Mouse (Mus musculus): ENCODE measurements around the gene 4921517D22Rik. TPM values are rescaled to one million over a fixed set of nuclear protein-coding genes. Genes with fewer than 3 reads are reported as not detected.
"Not testable (repeated sequence)": the region's sequence is repeated elsewhere in the genome, so short reads cannot be mapped to it uniquely, and the experiment has no call there.

The 4921517D22Rik gene
- polyA plus RNA-seq, 1 experiment, result not detected

DNA sequence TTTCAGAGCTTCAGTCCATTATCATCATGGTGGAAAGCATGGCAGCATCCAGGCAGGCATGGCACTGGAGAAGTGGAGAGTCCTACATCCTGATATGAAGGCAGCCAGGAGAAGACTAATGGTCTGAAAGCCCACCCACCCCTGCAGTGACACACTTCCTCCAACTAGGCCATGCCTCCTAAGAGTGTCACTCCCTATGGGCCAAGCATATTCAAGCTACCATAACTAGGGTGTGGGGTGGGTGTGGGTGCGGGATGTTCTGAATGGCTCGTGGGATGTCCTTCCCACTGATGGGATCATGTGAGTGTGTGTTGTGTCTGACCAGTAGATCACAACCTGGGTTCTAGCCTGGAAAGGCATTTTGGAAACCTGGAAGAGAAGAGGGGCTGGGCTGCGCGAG, 40.0 kb upstream of the 4921517D22Rik start:
- Histone ChIP-seq H3K27ac (ENCODE audit: control insufficient read depth, insufficient read depth, low read length) (no peak overlapping the region), H3K4me3 (ENCODE audit: control insufficient read depth, insufficient read depth, low read length) (no peak overlapping the region), H3K4me1 (replicated peaks; ENCODE audit: control insufficient read depth, insufficient read depth, low read length) (no peaks in the 10 kb centered on the region), H3K36me3 (ENCODE audit: control insufficient read depth, insufficient read depth, low read length) (no peaks in the 10 kb centered on the region), H3K27me3 (ENCODE audit: control insufficient read depth, insufficient read depth, low read length) (no peaks in the 10 kb centered on the region)
- WGBS, result 91% methylated on average over 4 of the region's 4 CpGs
- TF ChIP-seq POLR2A (IDR thresholded peaks at IDR 0.05; ENCODE audit: control insufficient read depth, extremely low read depth, insufficient read depth, low read length, poor library complexity), result no peak
- TF ChIP-seq CTCF (IDR thresholded peaks at IDR 0.05; ENCODE audit: borderline replicate concordance, control insufficient read depth, extremely low read depth, insufficient read depth, low read length, poor library complexity), result no peak
- no peak for DNase-seq

DNA sequence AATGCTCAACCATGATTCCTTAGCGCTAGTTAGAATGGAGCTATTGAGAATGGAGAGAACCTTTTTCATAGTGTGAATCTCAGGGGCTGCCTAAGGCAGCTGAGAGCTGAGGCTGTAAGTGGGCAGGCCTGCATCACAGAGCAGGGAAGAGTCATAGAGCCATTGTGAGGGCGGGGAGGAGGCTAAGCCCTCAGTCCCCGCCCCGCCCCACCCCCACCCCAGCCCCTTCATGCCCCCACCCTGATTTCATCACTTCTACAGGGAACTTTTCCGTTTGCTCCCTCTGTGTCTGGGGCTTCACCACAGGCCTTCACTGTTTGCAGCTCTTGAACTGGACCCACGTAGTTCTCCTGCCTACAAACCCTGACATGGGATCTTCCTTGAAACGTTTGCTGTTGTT, 37.7 kb upstream of the 4921517D22Rik start, which contains the start of gene Spata31d1d:
Spata31d1d (minus strand) TSS at position 101 of the 400 bp plus-strand sequence.
- Histone ChIP-seq H3K36me3 (ENCODE audit: control insufficient read depth, insufficient read depth, low read length) (no peaks in the 10 kb centered on the region), H3K4me1 (replicated peaks; ENCODE audit: control insufficient read depth, insufficient read depth, low read length) (no peaks in the 10 kb centered on the region), H3K27me3 (ENCODE audit: control insufficient read depth, insufficient read depth, low read length) (no peaks in the 10 kb centered on the region), H3K27ac (ENCODE audit: control insufficient read depth, insufficient read depth, low read length) (no peak within 1 kb of the TSS), H3K4me3 (ENCODE audit: control insufficient read depth, insufficient read depth, low read length) (no peak within 1 kb of the TSS)
- 82% methylated on average over 7 of the region's 7 CpGs for WGBS
- DNase-seq, result no peak
- TF ChIP-seq CTCF (IDR thresholded peaks at IDR 0.05; ENCODE audit: borderline replicate concordance, control insufficient read depth, extremely low read depth, insufficient read depth, low read length, poor library complexity) (no peak), POLR2A (IDR thresholded peaks at IDR 0.05; ENCODE audit: control insufficient read depth, extremely low read depth, insufficient read depth, low read length, poor library complexity) (no peak)

DNA sequence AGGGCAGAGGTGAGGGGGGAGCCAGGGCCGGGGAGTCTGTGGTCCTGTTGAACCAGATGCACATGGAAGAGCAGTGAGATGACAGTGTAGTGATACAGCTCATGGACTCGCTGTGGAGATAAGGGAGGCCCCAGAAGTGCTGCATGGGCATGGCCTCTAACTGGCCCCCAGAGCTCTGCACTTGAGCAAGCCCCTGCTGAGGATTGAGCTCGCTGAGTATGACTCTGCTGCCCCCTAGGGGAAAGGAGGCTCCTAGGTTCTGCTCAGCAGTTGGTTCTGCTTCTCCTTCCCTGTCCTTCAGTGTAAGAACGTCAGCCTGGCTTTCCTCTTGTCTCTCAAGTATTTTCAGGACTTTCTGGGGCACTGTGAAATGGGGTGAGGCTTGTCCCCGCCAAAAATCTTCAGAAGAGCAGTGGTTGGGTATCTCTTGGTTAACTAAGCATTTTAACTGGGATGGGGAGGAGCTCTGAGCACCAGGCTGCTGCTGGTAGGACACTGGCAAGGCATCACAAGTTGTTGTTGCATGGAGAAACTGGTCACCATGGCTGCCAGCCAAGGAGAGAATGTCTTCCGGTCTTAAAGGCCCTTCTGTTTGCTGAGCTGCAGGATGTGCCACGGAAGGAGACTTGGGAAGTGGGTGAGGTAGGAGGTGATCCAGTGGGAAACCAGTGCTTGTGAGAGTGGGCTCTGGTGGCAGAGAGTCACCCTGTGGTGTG, 34.6 kb upstream of the 4921517D22Rik start:
- Histone ChIP-seq H3K4me1 (replicated peaks; ENCODE audit: control insufficient read depth, insufficient read depth, low read length) (no peaks in the 10 kb centered on the region), H3K27ac (ENCODE audit: control insufficient read depth, insufficient read depth, low read length) (no peak overlapping the region), H3K4me3 (ENCODE audit: control insufficient read depth, insufficient read depth, low read length) (no peak overlapping the region), H3K36me3 (ENCODE audit: control insufficient read depth, insufficient read depth, low read length) (no peaks in the 10 kb centered on the region), H3K27me3 (ENCODE audit: control insufficient read depth, insufficient read depth, low read length) (no peaks in the 10 kb centered on the region)
- peak; percentile 68; the same call in 1 of the 2 replicates for TF ChIP-seq CTCF (IDR thresholded peaks at IDR 0.05; ENCODE audit: borderline replicate concordance, control insufficient read depth, extremely low read depth, insufficient read depth, low read length, poor library complexity)
- TF ChIP-seq POLR2A (IDR thresholded peaks at IDR 0.05; ENCODE audit: control insufficient read depth, extremely low read depth, insufficient read depth, low read length, poor library complexity), result no peak
- 28% methylated on average over 7 of the region's 7 CpGs for WGBS
- peak; percentile 77 for DNase-seq

DNA sequence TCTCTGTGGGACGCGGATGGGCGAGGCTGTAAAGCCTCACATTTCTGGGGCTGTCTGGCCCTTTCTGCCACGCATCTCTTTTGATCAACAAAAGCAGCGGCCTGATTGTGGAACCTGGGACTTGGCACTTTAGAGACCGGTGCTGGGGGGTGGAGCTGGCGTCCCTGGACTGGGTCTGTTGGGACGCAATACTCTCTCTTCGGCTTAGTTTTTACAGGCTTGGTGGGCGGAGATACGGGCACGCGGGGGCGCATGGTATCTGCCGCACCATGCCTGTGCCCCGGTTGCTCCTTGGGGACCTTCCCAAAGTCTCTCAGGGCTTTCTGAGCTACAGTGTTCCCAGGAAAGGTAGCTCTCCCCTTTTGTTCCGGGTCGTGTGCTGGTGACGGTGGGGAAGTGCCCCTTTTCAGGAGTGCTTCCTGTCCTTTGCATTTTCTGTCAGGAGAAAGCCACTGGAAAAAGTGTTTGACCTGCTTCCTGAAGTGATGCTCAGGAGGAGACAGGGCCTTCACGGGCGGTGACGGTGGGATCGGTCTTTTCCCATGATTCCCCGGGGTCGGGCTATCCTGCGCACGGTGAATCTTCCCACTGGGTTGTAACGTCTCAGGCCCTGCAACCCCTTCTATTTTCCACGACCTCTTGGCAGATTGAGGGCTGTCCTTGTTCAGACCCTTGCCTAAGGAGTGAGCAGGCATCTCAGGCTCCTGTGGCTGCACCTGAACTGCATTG, 32.4 kb upstream of the 4921517D22Rik start:
- no peaks in the 10 kb centered on the region for H3K27me3 ChIP-seq (ENCODE audit: control insufficient read depth, insufficient read depth, low read length)
- no peak for TF ChIP-seq CTCF (IDR thresholded peaks at IDR 0.05; ENCODE audit: borderline replicate concordance, control insufficient read depth, extremely low read depth, insufficient read depth, low read length, poor library complexity)
- no peak for TF ChIP-seq POLR2A (IDR thresholded peaks at IDR 0.05; ENCODE audit: control insufficient read depth, extremely low read depth, insufficient read depth, low read length, poor library complexity)
- no peaks in the 10 kb centered on the region for H3K36me3 ChIP-seq (ENCODE audit: control insufficient read depth, insufficient read depth, low read length)
- DNase-seq, result no peak
- 50% methylated on average over 29 of the region's 29 CpGs for WGBS
- no peak overlapping the region for H3K4me3 ChIP-seq (ENCODE audit: control insufficient read depth, insufficient read depth, low read length)
- no peaks in the 10 kb centered on the region for H3K4me1 ChIP-seq (replicated peaks; ENCODE audit: control insufficient read depth, insufficient read depth, low read length)
- no peak overlapping the region for H3K27ac ChIP-seq (ENCODE audit: control insufficient read depth, insufficient read depth, low read length)

DNA sequence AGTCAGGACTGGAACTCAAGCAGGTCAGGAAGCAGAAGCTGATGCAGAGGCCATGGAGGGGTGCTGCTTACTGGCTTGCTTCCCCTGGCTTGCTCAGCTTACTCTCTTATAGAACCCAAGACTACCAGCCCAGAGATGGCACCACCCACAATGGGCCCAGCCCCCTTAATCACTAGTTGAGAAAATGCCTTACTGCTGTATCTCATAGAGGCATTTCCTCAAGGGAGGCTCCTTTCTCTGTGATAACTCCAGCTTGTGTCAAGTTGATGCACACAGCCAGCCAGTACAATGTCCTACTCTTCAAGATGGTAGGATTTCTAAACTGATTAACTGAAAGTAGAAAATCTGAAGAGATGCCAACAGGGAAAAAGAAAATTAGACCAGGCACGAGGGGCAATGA, 28.2 kb upstream of the 4921517D22Rik start:
- not testable (repeated sequence) for H3K27me3 ChIP-seq (ENCODE audit: control insufficient read depth, insufficient read depth, low read length); H3K4me3 ChIP-seq (ENCODE audit: control insufficient read depth, insufficient read depth, low read length)
- WGBS, result 95% methylated on average over 1 of the region's 1 CpGs

DNA sequence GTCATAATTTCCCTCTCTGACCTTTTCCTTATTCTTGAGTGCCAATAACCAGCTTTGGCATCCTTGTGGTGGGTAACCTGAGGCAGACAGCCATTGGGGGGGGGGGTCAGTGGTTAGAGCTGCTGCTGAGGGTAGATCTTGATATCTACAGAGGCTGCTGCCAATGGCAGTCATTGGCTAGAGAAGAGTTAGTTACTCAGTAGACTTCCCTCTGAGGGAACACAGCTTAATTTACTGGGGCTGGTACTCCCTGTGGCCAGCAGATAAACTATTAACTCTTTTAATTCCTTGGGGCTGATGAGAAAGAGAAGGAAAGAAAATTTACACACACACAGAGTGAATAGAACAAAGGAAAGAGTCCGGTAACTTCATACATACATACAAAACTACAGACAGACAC, 25.6 kb upstream of the 4921517D22Rik start:
- Histone ChIP-seq H3K4me3 (ENCODE audit: control insufficient read depth, insufficient read depth, low read length) (no peak overlapping the region), H3K27ac (ENCODE audit: control insufficient read depth, insufficient read depth, low read length) (no peak overlapping the region), H3K27me3 (ENCODE audit: control insufficient read depth, insufficient read depth, low read length) (no peaks in the 10 kb centered on the region), H3K4me1 (replicated peaks; ENCODE audit: control insufficient read depth, insufficient read depth, low read length) (no peaks in the 10 kb centered on the region), H3K36me3 (ENCODE audit: control insufficient read depth, insufficient read depth, low read length) (no peaks in the 10 kb centered on the region)
- 93% methylated on average over 1 of the region's 1 CpGs for WGBS
- DNase-seq, result no peak
- TF ChIP-seq CTCF (IDR thresholded peaks at IDR 0.05; ENCODE audit: borderline replicate concordance, control insufficient read depth, extremely low read depth, insufficient read depth, low read length, poor library complexity), result no peak

More for the DNA sequence above, 28.2 kb upstream of the 4921517D22Rik start:
- not testable (repeated sequence) for H3K4me1 ChIP-seq (replicated peaks; ENCODE audit: control insufficient read depth, insufficient read depth, low read length); H3K27ac ChIP-seq (ENCODE audit: control insufficient read depth, insufficient read depth, low read length); H3K36me3 ChIP-seq (ENCODE audit: control insufficient read depth, insufficient read depth, low read length); DNase-seq

DNA sequence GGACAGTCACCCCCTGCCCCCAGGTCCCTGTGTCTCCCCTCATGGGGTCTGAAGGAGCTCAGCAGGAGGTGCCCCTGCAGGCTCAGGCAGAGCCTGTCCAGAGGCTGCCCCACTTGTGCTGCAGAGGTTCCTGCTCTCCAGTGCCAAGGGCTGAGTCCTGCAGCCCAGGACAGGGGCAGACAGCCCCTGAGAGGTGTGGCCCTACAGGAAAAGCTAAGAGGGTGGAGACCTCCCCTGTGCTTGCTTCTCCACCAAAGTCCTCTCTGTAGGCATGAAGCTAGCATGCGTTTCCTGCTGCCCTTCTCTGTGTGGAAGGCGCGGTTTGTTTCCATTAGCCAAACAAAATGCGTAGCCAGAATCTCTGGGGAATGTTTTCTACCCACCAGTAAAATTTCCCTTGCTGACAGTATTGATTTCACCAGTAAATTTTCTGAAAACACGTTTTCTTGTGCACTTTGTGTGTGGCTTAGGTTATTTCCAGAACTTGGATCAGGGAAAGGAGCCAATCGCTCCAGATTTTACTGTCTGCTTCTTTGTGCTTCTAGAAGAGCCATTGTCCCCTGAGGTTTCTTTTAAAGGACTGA, 25.0 kb upstream of the 4921517D22Rik start:
- H3K27ac ChIP-seq (ENCODE audit: control insufficient read depth, insufficient read depth, low read length); H3K36me3 ChIP-seq (ENCODE audit: control insufficient read depth, insufficient read depth, low read length); DNase-seq; H3K27me3 ChIP-seq (ENCODE audit: control insufficient read depth, insufficient read depth, low read length); H3K4me3 ChIP-seq (ENCODE audit: control insufficient read depth, insufficient read depth, low read length); H3K4me1 ChIP-seq (replicated peaks; ENCODE audit: control insufficient read depth, insufficient read depth, low read length): not testable (repeated sequence)
- WGBS, result 20% methylated on average over 6 of the region's 6 CpGs

All from thymus, adult 2 months (tissue).